9 mouse cellular contexts compared by ENCODE assay signal in the genomic region with DNA sequence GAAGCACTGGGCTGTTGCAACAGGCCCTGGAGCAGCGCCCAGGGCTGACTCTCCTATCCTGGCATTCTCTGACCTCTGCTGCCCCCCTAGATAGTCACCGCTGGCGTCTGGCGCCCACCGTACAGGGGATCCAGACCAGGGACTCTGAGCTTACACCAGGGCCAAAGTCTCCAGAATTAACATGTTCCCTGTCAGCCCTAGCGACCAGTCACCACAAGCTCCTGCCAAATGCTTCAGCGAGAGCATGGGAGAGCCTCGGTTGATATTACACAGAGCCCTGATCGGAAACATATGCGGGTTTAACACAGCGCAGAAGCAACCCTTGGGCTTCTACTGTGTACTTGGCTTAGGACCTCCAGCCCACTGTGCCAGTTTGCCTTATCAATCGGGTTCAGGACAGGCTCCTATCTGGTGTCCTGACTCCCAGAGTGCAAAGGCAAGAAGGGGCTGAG.
DNase-seq lines count a peak whose midpoint lies in the region; ATAC-seq and TF ChIP-seq lines count a peak whose summit lies in the region.
"Had no signal": no experiment of that assay in that cellular context is flagged by ENCODE, and none has a peak within 500 bp of the region (broad histone marks: within the 10 kb centered on the region; RNA-seq: fewer than 3 reads in every experiment).

No protein-coding gene starts in this region.

- no peak for ATAC-seq in kidney, postnatal 0 days (replicated peaks; ENCODE audit: low FRiP score, low read depth)
- ATAC-seq in kidney, embryonic 16.5 days (ENCODE audit: low FRiP score, low TSS enrichment) = no peak
- ATAC-seq in intestine, embryonic 16.5 days = peak; percentile 76

- H3K9ac ChIP-seq in kidney, postnatal 0 days (ENCODE audit: low read depth, low read length) = no peak overlapping the region
- no peak overlapping the region for H3K9ac ChIP-seq in kidney, embryonic 16.5 days (replicated peaks; ENCODE audit: low read length)
- no peak overlapping the region for H3K9ac ChIP-seq in intestine, embryonic 16.5 days (ENCODE audit: low read depth, low read length)

- H3K36me3 ChIP-seq in kidney, postnatal 0 days (ENCODE audit: insufficient read depth, low read length) = no peaks in the 10 kb centered on the region
- H3K36me3 ChIP-seq in kidney, embryonic 16.5 days (ENCODE audit: insufficient read depth, low read length) = peaks cover 5% of the 10 kb centered on the region; the same call in 1 of the 2 replicates
- no peaks in the 10 kb centered on the region for H3K36me3 ChIP-seq in intestine, embryonic 16.5 days (ENCODE audit: control insufficient read depth, insufficient read depth, low read length)
- H3K36me3 ChIP-seq: G1E had no signal

- no peak for DNase-seq in kidney, postnatal 0 days (ENCODE audit: low spot score)
- DNase-seq in fibroblast of lung, adult 2 months (ENCODE audit: low read depth) = peak; percentile 92
- DNase-seq in lung, postnatal 36 days = peak; percentile 51
- no peak for DNase-seq in thymus, postnatal 36 days
- DNase-seq in cerebellum, adult 9-11 months = no peak
- no peak for DNase-seq in left cerebral cortex, adult 11 months (ENCODE audit: low spot score)

- H3K9me3 ChIP-seq in kidney, postnatal 0 days (replicated peaks; ENCODE audit: low read length) = no peaks in the 10 kb centered on the region
- peaks cover 5% of the 10 kb centered on the region; the same call in 1 of the 2 replicates for H3K9me3 ChIP-seq in kidney, embryonic 16.5 days (ENCODE audit: low read length)
- 0 out of 2 replicates have a peak, but pooled peaks cover 3% of the 10 kb centered on the region for H3K9me3 ChIP-seq in intestine, embryonic 16.5 days (ENCODE audit: control insufficient read depth, low read length)

- H3K4me3 ChIP-seq in kidney, postnatal 0 days (replicated peaks; ENCODE audit: low read depth, low read length) = no peak overlapping the region
- no peak overlapping the region for H3K4me3 ChIP-seq in kidney, embryonic 16.5 days (ENCODE audit: low read length)
- no peak overlapping the region for H3K4me3 ChIP-seq in intestine, embryonic 16.5 days (ENCODE audit: low read length)

- H3K4me2 ChIP-seq in kidney, postnatal 0 days (ENCODE audit: low read length) = no peak overlapping the region
- H3K4me2 ChIP-seq in kidney, embryonic 16.5 days (replicated peaks; ENCODE audit: low read depth, low read length) = no peak overlapping the region
- 0 out of 2 replicates have a peak overlapping the region, but pooled peaks have one; percentile 14 for H3K4me2 ChIP-seq in intestine, embryonic 16.5 days (ENCODE audit: low read depth, low read length)

- no peaks in the 10 kb centered on the region for H3K4me1 ChIP-seq in kidney, postnatal 0 days (replicated peaks; ENCODE audit: insufficient read depth, low read length)
- no peaks in the 10 kb centered on the region; the same call in 1 of the 2 replicates for H3K4me1 ChIP-seq in kidney, embryonic 16.5 days (ENCODE audit: insufficient read depth, low read length)
- no peaks in the 10 kb centered on the region for H3K4me1 ChIP-seq in intestine, embryonic 16.5 days (ENCODE audit: control insufficient read depth, insufficient read depth, low read length)

- WGBS in kidney, postnatal 0 days = 64% methylated on average over 12 of the region's 12 CpGs
- WGBS in kidney, embryonic 16.5 days = 77% methylated on average over 12 of the region's 12 CpGs
- 56% methylated on average over 12 of the region's 12 CpGs for WGBS in intestine, embryonic 16.5 days

- TF ChIP-seq CTCF in kidney, postnatal 0 days (IDR thresholded peaks at IDR 0.05; ENCODE audit: low read depth) = no peak

- H3K27me3 ChIP-seq in kidney, postnatal 0 days (ENCODE audit: insufficient read depth, low read length) = no peaks in the 10 kb centered on the region
- no peaks in the 10 kb centered on the region for H3K27me3 ChIP-seq in kidney, embryonic 16.5 days (ENCODE audit: insufficient read depth, low read length)
- H3K27me3 ChIP-seq in intestine, embryonic 16.5 days (replicated peaks; ENCODE audit: control insufficient read depth, insufficient read depth, low read length) = no peaks in the 10 kb centered on the region

- peak overlapping the region; percentile 13; the same call in 1 of the 2 replicates for H3K27ac ChIP-seq in kidney, postnatal 0 days
- no peak overlapping the region for H3K27ac ChIP-seq in kidney, embryonic 16.5 days (ENCODE audit: low read length)
- H3K27ac ChIP-seq in intestine, embryonic 16.5 days (ENCODE audit: low read length) = peak overlapping the region; percentile 28; the same call in 1 of the 2 replicates

Comparison
In these comparisons a context has a peak if more than half of its experiments do, and no peak if none do; other contexts are left out.
1. DNase-seq: peak in fibroblast of lung, adult 2 months (single experiment) and lung, postnatal 36 days (single experiment); none in kidney, postnatal 0 days (single experiment), thymus, postnatal 36 days (0 of 2), cerebellum, adult 9-11 months (single experiment) and left cerebral cortex, adult 11 months (single experiment).